Mouse (Mus musculus) bone marrow macrophage, adult 2 months (primary cell): ENCODE measurements around the gene Brs3.

Experiments used
- CTCF ChIP-seq: IDR thresholded peaks from 2 replicates; pipeline ENCODE4 v1.5.1; 2012; ENCODE audit warnings: low read depth, mild to moderate bottlenecking, low read length, moderate library complexity
- POLR2A ChIP-seq: IDR thresholded peaks from 2 replicates; pipeline ENCODE4 v1.6.1; 2012; ENCODE audit warnings: mild to moderate bottlenecking, low read depth, low read length, borderline replicate concordance

DNA sequence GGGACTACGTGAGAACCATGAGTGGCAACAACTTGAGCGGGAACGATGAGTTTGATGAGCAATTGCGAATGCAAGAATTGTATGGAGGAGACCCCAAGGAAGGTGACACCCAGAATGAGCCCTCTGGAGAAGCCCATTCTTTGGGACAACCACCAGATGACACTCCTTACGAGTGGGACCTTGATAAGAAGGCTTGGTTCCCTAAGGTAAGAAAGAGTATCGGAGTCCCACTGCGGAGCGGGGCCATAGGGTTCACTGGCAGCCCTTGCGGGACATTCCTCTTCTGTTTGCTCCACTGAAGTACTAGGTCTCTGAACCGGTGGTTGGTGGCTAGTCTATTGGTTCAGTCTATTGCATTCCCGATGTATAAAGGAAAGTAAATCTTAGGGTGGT, 11.1 kb downstream of the Brs3 start:
- TF ChIP-seq CTCF: no peak
- TF ChIP-seq POLR2A: no peak
